Mouse (Mus musculus): ENCODE results near the gene Zscan2. TPM values are rescaled to one million over a fixed set of nuclear protein-coding genes. Genes with fewer than 3 reads are reported as not detected.
A peak's percentile ranks its signal among the peaks of the same experiment; 100 is the strongest.

Gene Zscan2
- total and polyA plus RNA-seq, 3 experiments = 0.82 to 3.7 (median 1.7) TPM

GRCm38 (mm10) chr7:80840937-80841336, 19.8 kb upstream of the Zscan2 start:
- no peak for DNase-seq (ENCODE audit: extremely low read depth)
- TF ChIP-seq CTCF (conservative IDR thresholded peaks at IDR 0.05 in 1 of 2, IDR thresholded peaks at IDR 0.05 in 1 of 2; ENCODE audit: low read depth in 2 of 2, low read length in 2 of 2) (no peak), ZNF384 (IDR thresholded peaks at IDR 0.05; ENCODE audit: low read depth, low read length) (peak; percentile 64), ETS1 (conservative IDR thresholded peaks at IDR 0.05; ENCODE audit: low read depth, low read length) (peak; percentile 43; the same call in 1 of the 2 replicates)
- peaks cover 12 to 61% of the 10 kb centered on the region in 2 experiments; a peak in 3 of 4 replicates for H3K4me1 ChIP-seq (ENCODE audit: control insufficient read depth in 1 of 2, insufficient read depth in 2 of 2)
- H3K9ac ChIP-seq (ENCODE audit: insufficient read depth, low read depth) = no peak overlapping the region
- in situ Hi-C loops (cut with MboI; ENCODE audit: low pct_ligation_motif_present, low pct_unique_long_range_greater_than_20kb, low sequenced_read_pairs) = loop anchor here (25.0 kb wide), 1 partner anchor 454 kb away; the partner anchor contains the start of gene Fes
- dilution Hi-C loops (cut with MboI; ENCODE audit: extremely low pct_ligation_motif_present, extremely low pct_unique_long_range_greater_than_20kb, low sequenced_read_pairs) = no loop called here
- H3K4me2 ChIP-seq (ENCODE audit: insufficient read depth, low read depth, poor library complexity, severe bottlenecking) = peak overlapping the region; percentile 5; the same call in 1 of the 2 replicates
- no peak overlapping the region for H3K27ac ChIP-seq (ENCODE audit: insufficient read depth, low read depth)
- H3K9me3 ChIP-seq (replicated peaks; ENCODE audit: low read length) = no peaks in the 10 kb centered on the region
- H3K4me3 ChIP-seq (replicated peaks in 1 of 3; ENCODE audit: low read depth in 2 of 3, low read length in 2 of 3, poor library complexity in 1 of 3) = no peak overlapping the region
- H3K36me3 ChIP-seq (replicated peaks in 1 of 2; ENCODE audit: control insufficient read depth in 1 of 2, insufficient read depth in 1 of 2, low read length in 1 of 2) = peaks cover 3 to 12% of the 10 kb centered on the region in 2 experiments
- no peaks in the 10 kb centered on the region for H3K27me3 ChIP-seq (replicated peaks)
- H3K79me2 ChIP-seq (replicated peaks; ENCODE audit: control insufficient read depth, extremely low read depth, insufficient read depth, poor library complexity, severe bottlenecking) = no peaks in the 10 kb centered on the region

GRCm38 (mm10) chr7:80842132-80842531, 18.6 kb upstream of the Zscan2 start:
- no peaks in the 10 kb centered on the region for H3K79me2 ChIP-seq (replicated peaks; ENCODE audit: control insufficient read depth, extremely low read depth, insufficient read depth, poor library complexity, severe bottlenecking)
- no peak overlapping the region for H3K4me3 ChIP-seq (replicated peaks in 1 of 3; ENCODE audit: low read depth in 2 of 3, low read length in 2 of 3, poor library complexity in 1 of 3)
- no peak overlapping the region for H3K27ac ChIP-seq (ENCODE audit: insufficient read depth, low read depth)
- TF ChIP-seq E2F4 (IDR thresholded peaks at IDR 0.05; ENCODE audit: insufficient replicate concordance, low read depth, low read length) = no peak
- no peak for TF ChIP-seq HCFC1 (IDR thresholded peaks at IDR 0.05; ENCODE audit: low read depth, low read length)
- TF ChIP-seq RCOR1 (conservative IDR thresholded peaks at IDR 0.05; ENCODE audit: low read depth, low read length) = no peak
- TF ChIP-seq USF2 (conservative IDR thresholded peaks at IDR 0.05; ENCODE audit: low read depth, low read length) = no peak
- TF ChIP-seq MAFK (IDR thresholded peaks at IDR 0.05; ENCODE audit: insufficient replicate concordance, low read length) = no peak
- H3K4me2 ChIP-seq (ENCODE audit: insufficient read depth, low read depth, poor library complexity, severe bottlenecking) = no peak overlapping the region
- no peak overlapping the region for H3K9ac ChIP-seq (ENCODE audit: insufficient read depth, low read depth)
- dilution Hi-C loops (cut with MboI; ENCODE audit: extremely low pct_ligation_motif_present, extremely low pct_unique_long_range_greater_than_20kb, low sequenced_read_pairs) = no loop called here
- no peaks in the 10 kb centered on the region for H3K27me3 ChIP-seq (replicated peaks)
- H3K9me3 ChIP-seq (replicated peaks; ENCODE audit: low read length) = no peaks in the 10 kb centered on the region
- peaks cover 3 to 12% of the 10 kb centered on the region in 2 experiments for H3K36me3 ChIP-seq (replicated peaks in 1 of 2; ENCODE audit: control insufficient read depth in 1 of 2, insufficient read depth in 1 of 2, low read length in 1 of 2)
- in situ Hi-C loops (cut with MboI; ENCODE audit: low pct_ligation_motif_present, low pct_unique_long_range_greater_than_20kb, low sequenced_read_pairs) = loop anchor here (25.0 kb wide), 1 partner anchor 455 kb away; the partner anchor contains the start of gene Fes
- peaks cover 12 to 55% of the 10 kb centered on the region in 2 experiments; a peak in 3 of 4 replicates for H3K4me1 ChIP-seq (ENCODE audit: control insufficient read depth in 1 of 2, insufficient read depth in 2 of 2)
- DNase-seq (ENCODE audit: extremely low read depth) = no peak

- H3K9me3 ChIP-seq (replicated peaks; ENCODE audit: low read length) = no peaks in the 10 kb centered on the region
Measured at GRCm38 (mm10) chr7:80843176-80843575, 17.5 kb upstream of the Zscan2 start.

More at GRCm38 (mm10) chr7:80843176-80843575, 17.5 kb upstream of the Zscan2 start:
- Histone ChIP-seq H3K27ac (ENCODE audit: insufficient read depth, low read depth) (no peak overlapping the region), H3K36me3 (replicated peaks in 1 of 2; ENCODE audit: control insufficient read depth in 1 of 2, insufficient read depth in 1 of 2, low read length in 1 of 2) (peaks cover 3 to 12% of the 10 kb centered on the region in 2 experiments), H3K4me3 (replicated peaks in 1 of 3; ENCODE audit: low read depth in 2 of 3, low read length in 2 of 3, poor library complexity in 1 of 3) (no peak overlapping the region), H3K9ac (ENCODE audit: insufficient read depth, low read depth) (no peak overlapping the region), H3K4me2 (ENCODE audit: insufficient read depth, low read depth, poor library complexity, severe bottlenecking) (no peak overlapping the region), H3K27me3 (replicated peaks) (no peaks in the 10 kb centered on the region), H3K79me2 (replicated peaks; ENCODE audit: control insufficient read depth, extremely low read depth, insufficient read depth, poor library complexity, severe bottlenecking) (no peaks in the 10 kb centered on the region), H3K4me1 (ENCODE audit: control insufficient read depth in 1 of 2, insufficient read depth in 2 of 2) (peaks cover 12 to 50% of the 10 kb centered on the region in 2 experiments; a peak in 3 of 4 replicates)
- no peak for TF ChIP-seq NELFE (IDR thresholded peaks at IDR 0.05; ENCODE audit: low read depth, low read length)
- no peak for TF ChIP-seq MAX (IDR thresholded peaks at IDR 0.05; ENCODE audit: low read length)
- no peak for TF ChIP-seq PAX5 (IDR thresholded peaks at IDR 0.05; ENCODE audit: low read length)
- no peak for TF ChIP-seq USF1 (IDR thresholded peaks at IDR 0.05; ENCODE audit: low read depth, low read length)
- TF ChIP-seq MEF2A (IDR thresholded peaks at IDR 0.05; ENCODE audit: borderline replicate concordance, low read depth, low read length) = no peak
- no peak for TF ChIP-seq SMC3 (IDR thresholded peaks at IDR 0.05; ENCODE audit: low read depth, low read length)
- TF ChIP-seq CTCF (conservative IDR thresholded peaks at IDR 0.05 in 1 of 2, IDR thresholded peaks at IDR 0.05 in 1 of 2; ENCODE audit: low read depth in 2 of 2, low read length in 2 of 2) = no peak
- no peak for TF ChIP-seq ZMIZ1 (IDR thresholded peaks at IDR 0.05; ENCODE audit: low read depth, low read length)
- no peak for TF ChIP-seq TCF12 (IDR thresholded peaks at IDR 0.05; ENCODE audit: low read depth, low read length)
- TF ChIP-seq JUN (IDR thresholded peaks at IDR 0.05; ENCODE audit: insufficient read depth, low read depth, low read length) = no peak
- no peak for TF ChIP-seq JUND (conservative IDR thresholded peaks at IDR 0.05; ENCODE audit: low read depth, low read length)
- dilution Hi-C loops (cut with MboI; ENCODE audit: extremely low pct_ligation_motif_present, extremely low pct_unique_long_range_greater_than_20kb, low sequenced_read_pairs) = no loop called here
- DNase-seq (ENCODE audit: extremely low read depth) = no peak
- in situ Hi-C loops (cut with MboI; ENCODE audit: low pct_ligation_motif_present, low pct_unique_long_range_greater_than_20kb, low sequenced_read_pairs) = loop anchor here (25.0 kb wide), 1 partner anchor 456 kb away; the partner anchor contains the start of gene Fes

All from CH12.LX (cell line).